Mouse (Mus musculus) limb, embryonic 14.5 days (tissue): ENCODE results near the gene Ncam1. TPM values are rescaled to one million over a fixed set of nuclear protein-coding genes. Genes with fewer than 3 reads are reported as not detected.

Experiments used
- ATAC-seq: fragments of 200-750 bp; cut with Nextera tagmentation; 2 replicates; pipeline ENCODE4 v1.8.0; 2017; ENCODE audit warnings: low read depth, moderate number of reproducible peaks, moderate TSS enrichment; ENCODE audit not compliant: low FRiP score
- DNase-seq: peaks from one replicate; pipeline ENCODE4 v3.0.0-alpha.2; 2015; ENCODE audit warnings: low spot score
- H3K27ac ChIP-seq: fragments of 300-500 bp; sonication (generic); replicated peaks from 2 replicates; pipeline ENCODE4 v1.5.1; 2014; ENCODE audit warnings: low read depth, mild to moderate bottlenecking, low read length, moderate library complexity, mixed read lengths
- H3K27me3 ChIP-seq: fragments of 300-500 bp; sonication (generic); 2 replicates; pipeline ENCODE4 v1.6.1; 2014; ENCODE audit warnings: low read length, mixed read lengths; ENCODE audit not compliant: control insufficient read depth, insufficient read depth
- H3K36me3 ChIP-seq: fragments of 300-500 bp; sonication (generic); 2 replicates; pipeline ENCODE4 v1.6.1; 2014; ENCODE audit warnings: mild to moderate bottlenecking, low read length, moderate library complexity, mixed read lengths; ENCODE audit not compliant: control insufficient read depth, insufficient read depth
- H3K4me1 ChIP-seq: fragments of 300-500 bp; sonication (generic); 2 replicates; pipeline ENCODE4 v1.6.1; 2014; ENCODE audit warnings: antibody characterized with exemption, low read length, mixed read lengths; ENCODE audit not compliant: control insufficient read depth, insufficient read depth
- H3K4me2 ChIP-seq: fragments of 300-500 bp; sonication (generic); replicated peaks from 2 replicates; pipeline ENCODE4 v1.6.1; 2014; ENCODE audit warnings: low read depth, mild to moderate bottlenecking, low read length, moderate library complexity; ENCODE audit not compliant: severe bottlenecking
- H3K4me3 ChIP-seq: fragments of 300-500 bp; sonication (generic); replicated peaks from 2 replicates; pipeline ENCODE4 v1.5.1; 2014; ENCODE audit warnings: low read length
- H3K9ac ChIP-seq: fragments of 300-500 bp; sonication (generic); 2 replicates; pipeline ENCODE4 v1.6.1; 2014; ENCODE audit warnings: mild to moderate bottlenecking, low read depth, low read length, moderate library complexity; ENCODE audit not compliant: severe bottlenecking
- H3K9me3 ChIP-seq: fragments of 300-500 bp; sonication (generic); 2 replicates; pipeline ENCODE4 v1.6.1; 2016; ENCODE audit warnings: low read length; ENCODE audit not compliant: control insufficient read depth
- POLR2A ChIP-seq: fragments of 200-500 bp; IDR thresholded peaks from 2 replicates; pipeline ENCODE4 v1.8.0; 2012; ENCODE audit warnings: inconsistent platforms, mild to moderate bottlenecking, moderate library complexity, borderline replicate concordance; ENCODE audit not compliant: insufficient read depth, insufficient read length; ENCODE audit errors: extremely low read depth
- WGBS: fragments of 180-500 bp; shearing (Covaris S2); extraction: QIAGEN DNeasy Blood & Tissue Kit; methylation state at CpG from one replicate; pipeline ENCODE4 v1.1.7; 2014; 5-methylcytosine and 5-hydroxymethylcytosine counted together
- polyA plus RNA-seq, 2 experiments: library from polyadenylated mRNA; depleted of rRNA in 1 of 2; stranded (reverse) in 1 of 2; unstranded in 1 of 2; fragments of >200 nt; fragmentation: Nextera tagmentation in 1 of 2; extraction: Ambion mirVana in 1 of 2; gene quantifications; 2 replicates each; pipeline versions ENCODE4 v1.2.1 to v1.2.3; 2012 to 2014

The Ncam1 gene
- polyA plus RNA-seq, 2 experiments = 31.1 to 62.5 TPM

DNA sequence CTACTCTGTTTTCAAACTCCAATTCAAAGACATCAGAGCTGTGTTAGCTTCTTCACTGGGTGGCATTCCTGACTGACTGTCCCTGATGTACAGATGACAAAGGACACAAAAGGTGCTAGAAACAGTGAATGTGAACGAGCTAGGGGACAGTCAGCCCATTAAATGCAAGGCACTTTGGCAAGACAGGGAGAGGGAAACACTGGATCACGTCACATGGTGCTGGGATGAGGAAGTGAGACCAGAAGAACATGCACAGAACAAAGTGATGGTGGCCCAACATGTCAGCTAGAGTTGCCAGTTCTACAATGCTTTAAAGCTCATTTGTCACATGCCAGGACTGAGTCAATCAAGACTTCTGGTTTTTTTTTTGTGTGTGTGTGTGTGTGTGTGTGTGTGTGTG, 247.4 kb downstream of the Ncam1 start:
- H3K9me3 ChIP-seq = no peaks in the 10 kb centered on the region
- WGBS = 74% methylated on average over 2 of the region's 2 CpGs
- H3K27me3 ChIP-seq = no peaks in the 10 kb centered on the region
- H3K36me3 ChIP-seq = no peaks in the 10 kb centered on the region
- no peak overlapping the region for H3K4me2 ChIP-seq
- no peak for TF ChIP-seq POLR2A
- ATAC-seq (no peak), DNase-seq (no peak)
- no peaks in the 10 kb centered on the region for H3K4me1 ChIP-seq
- H3K27ac ChIP-seq = no peak overlapping the region
- H3K4me3 ChIP-seq = no peak overlapping the region
- no peak overlapping the region for H3K9ac ChIP-seq

DNA sequence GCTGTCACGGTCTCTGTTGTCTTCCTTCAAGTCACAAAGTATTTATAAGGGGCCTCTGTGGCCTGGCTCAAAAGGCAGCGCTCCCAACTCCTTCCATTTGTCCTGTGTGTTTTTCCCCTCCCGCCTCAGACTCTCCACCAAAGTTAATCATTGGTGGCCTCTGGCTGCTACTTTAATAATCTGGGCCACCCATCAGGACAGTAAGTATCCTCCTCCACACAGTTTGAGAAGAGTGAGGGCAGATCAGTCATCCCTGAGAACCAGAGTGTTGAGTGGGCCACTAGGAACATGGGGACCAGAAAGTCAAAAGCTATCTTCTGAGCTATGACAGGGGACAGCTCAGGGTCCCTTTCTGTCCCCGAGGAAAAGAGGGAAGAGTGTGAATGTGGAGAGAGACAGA, 256.1 kb downstream of the Ncam1 start:
- no peak for DNase-seq
- H3K4me1 ChIP-seq = no peaks in the 10 kb centered on the region
- no peak overlapping the region for H3K4me2 ChIP-seq
- peaks cover 39% of the 10 kb centered on the region for H3K36me3 ChIP-seq
- 85% methylated on average over 4 of the region's 4 CpGs for WGBS
- no peak overlapping the region for H3K9ac ChIP-seq
- ATAC-seq = no peak
- no peak overlapping the region for H3K4me3 ChIP-seq
- no peaks in the 10 kb centered on the region for H3K27me3 ChIP-seq
- no peak for TF ChIP-seq POLR2A
- H3K9me3 ChIP-seq = no peaks in the 10 kb centered on the region
- no peak overlapping the region for H3K27ac ChIP-seq

- WGBS = 58% methylated on average over 6 of the region's 6 CpGs
- Histone ChIP-seq H3K36me3 (peaks cover 11% of the 10 kb centered on the region), H3K9me3 (no peaks in the 10 kb centered on the region), H3K4me1 (peaks cover 23% of the 10 kb centered on the region), H3K27me3 (no peaks in the 10 kb centered on the region), H3K27ac (no peak overlapping the region), H3K4me3 (no peak overlapping the region), H3K9ac (no peak overlapping the region), H3K4me2 (no peak overlapping the region)
- no peak for TF ChIP-seq POLR2A
- DNase-seq (peak; percentile 11), ATAC-seq (0 out of 2 replicates have a peak, but pooled peaks have one; percentile 29)
Observed at GRCm38 (mm10) chr9:49537814-49538213, 260.9 kb downstream of the Ncam1 start.

- H3K27me3 ChIP-seq = no peaks in the 10 kb centered on the region
Observed at GRCm38 (mm10) chr9:49536593-49536992, 262.1 kb downstream of the Ncam1 start.

GRCm38 (mm10) chr9:49534958-49535357, 263.8 kb downstream of the Ncam1 start:
- no peak for DNase-seq
- H3K4me1 ChIP-seq = peaks cover 23% of the 10 kb centered on the region
- H3K9ac ChIP-seq = no peak overlapping the region
- no peaks in the 10 kb centered on the region for H3K27me3 ChIP-seq
- H3K36me3 ChIP-seq = 0 out of 2 replicates have a peak, but pooled peaks cover 8% of the 10 kb centered on the region
- no peak for TF ChIP-seq POLR2A
- ATAC-seq = no peak
- H3K27ac ChIP-seq = no peak overlapping the region
- WGBS = 55% methylated on average over 4 of the region's 4 CpGs
- H3K9me3 ChIP-seq = no peaks in the 10 kb centered on the region
- no peak overlapping the region for H3K4me2 ChIP-seq
- H3K4me3 ChIP-seq = no peak overlapping the region

More at GRCm38 (mm10) chr9:49536593-49536992, 262.1 kb downstream of the Ncam1 start:
- no peak overlapping the region for H3K4me3 ChIP-seq
- ATAC-seq (no peak), DNase-seq (no peak)
- H3K9me3 ChIP-seq = no peaks in the 10 kb centered on the region
- peaks cover 23% of the 10 kb centered on the region for H3K4me1 ChIP-seq
- H3K36me3 ChIP-seq = 0 out of 2 replicates have a peak, but pooled peaks cover 2% of the 10 kb centered on the region
- no peak overlapping the region for H3K27ac ChIP-seq
- no peak overlapping the region for H3K4me2 ChIP-seq
- no peak for TF ChIP-seq POLR2A
- 44% methylated on average over 6 of the region's 6 CpGs for WGBS
- H3K9ac ChIP-seq = no peak overlapping the region
